8 mouse cellular contexts compared by ENCODE assay signal in the genomic region with DNA sequence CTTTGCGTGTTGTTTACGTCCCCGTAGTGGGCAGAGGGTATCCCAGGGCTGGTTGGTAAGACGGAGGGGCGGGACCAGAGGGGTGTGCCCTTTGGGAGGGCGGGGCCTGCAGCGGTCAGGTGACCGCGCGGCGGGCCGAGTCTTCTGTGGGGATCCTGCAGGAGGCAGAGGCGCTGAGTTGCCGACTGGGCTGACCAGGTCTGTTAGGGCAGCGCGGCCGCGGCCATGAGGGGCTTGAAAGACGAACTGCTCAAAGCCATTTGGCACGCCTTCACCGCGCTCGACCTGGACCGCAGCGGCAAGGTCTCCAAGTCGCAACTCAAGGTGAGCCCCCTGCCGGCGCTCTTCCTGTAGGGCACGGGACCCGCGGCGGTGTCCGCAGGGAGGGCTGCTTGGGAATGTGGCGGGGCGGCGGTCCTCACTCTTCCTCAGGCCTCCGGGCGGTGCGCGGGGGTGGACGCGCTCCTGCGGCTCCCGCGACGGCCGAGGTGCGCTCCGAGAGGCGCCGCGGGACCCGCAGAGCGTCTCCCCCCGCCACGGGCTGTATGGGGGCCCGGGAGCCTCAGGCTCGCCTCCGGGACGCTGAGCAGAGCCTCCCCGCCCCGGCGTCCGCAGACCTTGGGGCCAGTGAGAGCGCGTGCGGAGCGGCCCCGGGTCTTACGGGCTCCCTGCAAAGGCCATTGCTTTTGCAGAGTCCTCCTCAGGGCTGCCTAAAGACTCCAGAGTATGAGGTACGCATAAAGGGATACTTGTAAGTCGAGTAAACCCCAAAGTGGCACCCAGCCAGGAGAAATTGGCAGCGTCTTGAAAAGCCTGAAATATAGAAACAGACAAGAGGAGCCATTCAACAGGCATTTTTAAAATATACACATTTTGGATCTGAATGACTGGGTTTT. TPM values are rescaled to one million over a fixed set of nuclear protein-coding genes. Genes with fewer than 3 reads are reported as not detected.
A peak's percentile ranks its signal among the peaks of the same experiment; 100 is the strongest.
DNase-seq lines count a peak whose midpoint lies in the region; ATAC-seq lines count a peak whose summit lies in the region.

A gene (plus strand): TSS at position 126 of the 896 bp plus-strand sequence.

- peak within 1 kb of the TSS; percentile 94 for H3K27ac ChIP-seq in embryonic facial prominence, embryonic 15.5 days (replicated peaks)
- H3K27ac ChIP-seq in kidney, embryonic 14.5 days (ENCODE audit: low read depth, low read length) = peak within 1 kb of the TSS; percentile 95
- H3K27ac ChIP-seq in limb, embryonic 15.5 days = peak within 1 kb of the TSS; percentile 96

- peak within 1 kb of the TSS; percentile 77 for H3K9ac ChIP-seq in embryonic facial prominence, embryonic 15.5 days
- H3K9ac ChIP-seq in kidney, embryonic 14.5 days (ENCODE audit: low read depth, low read length) = peak within 1 kb of the TSS; percentile 94
- peak within 1 kb of the TSS; percentile 86 for H3K9ac ChIP-seq in limb, embryonic 15.5 days

- peak; percentile 84 for DNase-seq in 3T3-L1 (ENCODE audit: low read depth, low spot score)
- peak; percentile 76 for DNase-seq in adrenal gland, postnatal 4 days (ENCODE audit: low spot score in 2 of 2)
- DNase-seq in heart, adult 9 months (ENCODE audit: low spot score in 2 of 2) = peak; percentile 88 to 89
- peak; percentile 48 to 74 for DNase-seq in monocyte, adult 2 months (ENCODE audit: low read depth in 1 of 2, low spot score in 2 of 2)
- peak; percentile 89 to 91 for DNase-seq in spleen, postnatal 36 days (ENCODE audit: low spot score in 2 of 2)

- no peaks in the 10 kb centered on the region for H3K9me3 ChIP-seq in embryonic facial prominence, embryonic 15.5 days (replicated peaks)
- no peaks in the 10 kb centered on the region for H3K9me3 ChIP-seq in kidney, embryonic 14.5 days (ENCODE audit: control insufficient read depth, low read length)
- H3K9me3 ChIP-seq in limb, embryonic 15.5 days = no peaks in the 10 kb centered on the region

- WGBS in embryonic facial prominence, embryonic 15.5 days = under 1% methylated on average over 73 of the region's 73 CpGs
- under 1% methylated on average over 73 of the region's 73 CpGs for WGBS in kidney, embryonic 14.5 days
- 0% methylated on average over 73 of the region's 73 CpGs for WGBS in limb, embryonic 15.5 days

- no peaks in the 10 kb centered on the region for H3K27me3 ChIP-seq in embryonic facial prominence, embryonic 15.5 days
- H3K27me3 ChIP-seq in kidney, embryonic 14.5 days (ENCODE audit: control insufficient read depth, insufficient read depth, low read length) = no peaks in the 10 kb centered on the region
- no peaks in the 10 kb centered on the region for H3K27me3 ChIP-seq in limb, embryonic 15.5 days

- peaks cover 8% of the 10 kb centered on the region; the same call in 1 of the 2 replicates for H3K4me1 ChIP-seq in embryonic facial prominence, embryonic 15.5 days
- 0 out of 2 replicates have a peak, but pooled peaks cover 8% of the 10 kb centered on the region for H3K4me1 ChIP-seq in kidney, embryonic 14.5 days (ENCODE audit: control insufficient read depth, insufficient read depth, low read length)
- H3K4me1 ChIP-seq in limb, embryonic 15.5 days = peaks cover 15% of the 10 kb centered on the region; the same call in 1 of the 2 replicates

- peak within 1 kb of the TSS; percentile 81 for H3K4me2 ChIP-seq in embryonic facial prominence, embryonic 15.5 days (replicated peaks)
- H3K4me2 ChIP-seq in kidney, embryonic 14.5 days (replicated peaks; ENCODE audit: low read depth, low read length) = peak within 1 kb of the TSS; percentile 47
- H3K4me2 ChIP-seq in limb, embryonic 15.5 days = peak within 1 kb of the TSS; percentile 64

- H3K4me3 ChIP-seq in embryonic facial prominence, embryonic 15.5 days (replicated peaks) = peak within 1 kb of the TSS; percentile 91
- peak within 1 kb of the TSS; percentile 91 for H3K4me3 ChIP-seq in kidney, embryonic 14.5 days (ENCODE audit: low read length)
- peak within 1 kb of the TSS; percentile 77 for H3K4me3 ChIP-seq in limb, embryonic 15.5 days

- H3K36me3 ChIP-seq in embryonic facial prominence, embryonic 15.5 days = 0 out of 2 replicates have a peak, but pooled peaks cover 6% of the 10 kb centered on the region
- H3K36me3 ChIP-seq in kidney, embryonic 14.5 days (ENCODE audit: control insufficient read depth, insufficient read depth, low read length) = peaks cover 10% of the 10 kb centered on the region; the same call in 1 of the 2 replicates
- H3K36me3 ChIP-seq in limb, embryonic 15.5 days = peaks cover 7% of the 10 kb centered on the region; the same call in 1 of the 2 replicates

- ATAC-seq in embryonic facial prominence, embryonic 15.5 days (ENCODE audit: insufficient number of reproducible peaks, low FRiP score, low TSS enrichment, low read depth) = peak; percentile 96
- peak; percentile 98 for ATAC-seq in kidney, embryonic 14.5 days (ENCODE audit: low FRiP score, low TSS enrichment)
- peak; percentile 96 for ATAC-seq in limb, embryonic 15.5 days (ENCODE audit: insufficient number of reproducible peaks, low FRiP score, low TSS enrichment, low read depth)

RNA-seq across cellular contexts. Expression of the gene that starts here (rescaled TPM):
- 10 to 100 TPM; 30.2 to 31.2 TPM for total RNA-seq in adrenal gland, postnatal 4 days (2021)
- polyA plus RNA-seq in embryonic facial prominence, embryonic 15.5 days (2015; fragmentation: Nextera tagmentation; extraction: Ambion mirVana) = 33.2 TPM in 2 replicates
- polyA plus RNA-seq in kidney, embryonic 14.5 days (2014; fragmentation: Nextera tagmentation; extraction: Ambion mirVana) = 15.7 and 30.3 TPM in 2 replicates
- 33.3 and 34.4 TPM in 2 replicates for polyA plus RNA-seq in limb, embryonic 15.5 days (2015; fragmentation: Nextera tagmentation; extraction: Ambion mirVana)

Comparison
In these comparisons a context has a peak if more than half of its experiments do, and no peak if none do; other contexts are left out.
1. Peak in every context shown above with its lines: DNase-seq, ATAC-seq, H3K4me3 ChIP-seq and H3K27ac ChIP-seq.